Mouse (Mus musculus): ENCODE results near the gene Zfp982.
"Not testable (repeated sequence)": the region's sequence is repeated elsewhere in the genome, so short reads cannot be mapped to it uniquely, and the experiment has no call there.

GRCm38 (mm10) chr4:147449986-147450385 lies 42.2 kb upstream of the Zfp982 start:
- not testable (repeated sequence) for TF ChIP-seq MEF2A (IDR thresholded peaks at IDR 0.05; ENCODE audit: extremely low read depth, insufficient replicate concordance, low read depth, low read length, poor library complexity, severe bottlenecking); CTCF (IDR thresholded peaks at IDR 0.05 in 2 of 3, conservative IDR thresholded peaks at IDR 0.05 in 1 of 3; ENCODE audit: control insufficient read depth in 1 of 3, insufficient read depth in 1 of 3, low read depth in 2 of 3, low read length in 3 of 3, poor library complexity in 1 of 3, severe bottlenecking in 1 of 3)

All from MEL (cell line).